Mouse (Mus musculus): ENCODE data around the gene Gnao1.

DNA sequence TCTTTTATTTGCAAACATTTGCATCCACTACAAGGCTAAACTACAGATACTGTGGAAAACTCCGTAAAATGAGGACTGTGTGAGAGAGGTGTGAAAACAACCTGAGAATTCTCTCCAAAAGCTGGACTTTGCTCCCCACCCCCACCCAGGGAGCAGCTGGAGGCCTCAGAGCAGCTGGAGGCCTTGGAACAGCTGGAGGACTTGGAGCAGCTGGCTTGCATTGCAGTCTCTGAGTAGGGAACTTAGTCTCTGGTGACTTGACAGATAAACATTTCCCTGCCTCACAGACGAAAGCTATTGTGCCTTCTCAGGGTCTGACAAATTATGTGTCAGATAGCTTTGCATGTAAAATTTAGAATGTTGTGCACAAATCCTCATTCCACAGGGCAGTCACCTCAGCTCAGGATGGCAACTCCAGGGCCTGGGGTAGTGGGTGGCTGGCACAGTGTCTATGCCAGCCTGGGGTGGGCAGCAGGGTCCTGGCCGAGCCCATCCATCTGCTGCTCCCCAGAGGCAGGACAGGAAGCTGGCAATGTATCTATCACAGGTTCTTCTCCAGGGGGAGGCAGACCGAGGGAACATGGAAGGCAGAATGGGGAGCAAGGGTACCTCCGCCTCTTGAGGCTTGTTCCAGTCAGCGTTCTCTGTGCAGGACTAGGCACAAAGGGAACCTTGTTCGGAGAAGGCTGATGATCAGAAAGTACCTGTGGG is 87.2 kb downstream of the Gnao1 start:
- TF ChIP-seq CTCF (IDR thresholded peaks at IDR 0.05; ENCODE audit: low read depth, low read length) (no peak), POLR2A (IDR thresholded peaks at IDR 0.05; ENCODE audit: borderline replicate concordance, low read depth, low read length) (no peak)
